Mouse (Mus musculus): ENCODE results near the gene Akap6.
"Not testable (repeated sequence)": the region's sequence is repeated elsewhere in the genome, so short reads cannot be mapped to it uniquely, and the experiment has no call there.

GRCm38 (mm10) chr12:52724039-52724615 is 24.9 kb downstream of the Akap6 start:
- not testable (repeated sequence) for TF ChIP-seq CTCF, EP300 (IDR thresholded peaks at IDR 0.05; ENCODE audit: low read depth)
